Mouse (Mus musculus) lung, embryonic 14.5 days (tissue): ENCODE results near the gene Cerk. TPM values are rescaled to one million over a fixed set of nuclear protein-coding genes. Genes with fewer than 3 reads are reported as not detected.

Experiments used
- ATAC-seq: fragments of 200-750 bp; cut with Nextera tagmentation; 2 replicates; pipeline ENCODE4 v1.8.0; 2017; ENCODE audit warnings: mild to moderate bottlenecking, moderate TSS enrichment, moderate library complexity; ENCODE audit not compliant: insufficient read depth
- DNase-seq: peaks from one replicate; pipeline ENCODE4 v3.0.0-alpha.2; 2015
- H3K27ac ChIP-seq: fragments of 300-500 bp; sonication (generic); 2 replicates; pipeline ENCODE4 v1.5.1; 2014; ENCODE audit warnings: low read depth, mild to moderate bottlenecking, moderate library complexity
- H3K27me3 ChIP-seq: fragments of 300-500 bp; sonication (generic); 2 replicates; pipeline ENCODE4 v1.6.1; 2014; ENCODE audit warnings: low read length, control low read depth; ENCODE audit not compliant: insufficient read depth
- H3K36me3 ChIP-seq: fragments of 300-500 bp; sonication (generic); 2 replicates; pipeline ENCODE4 v1.6.1; 2014; ENCODE audit warnings: control low read depth; ENCODE audit not compliant: insufficient read depth
- H3K4me1 ChIP-seq: fragments of 300-500 bp; sonication (generic); 2 replicates; pipeline ENCODE4 v1.6.1; 2014; ENCODE audit warnings: antibody characterized with exemption, control low read depth; ENCODE audit not compliant: insufficient read depth
- H3K4me2 ChIP-seq: fragments of 300-500 bp; sonication (generic); 2 replicates; pipeline ENCODE4 v1.6.1; 2014; ENCODE audit warnings: mild to moderate bottlenecking
- H3K4me3 ChIP-seq: fragments of 300-500 bp; sonication (generic); 2 replicates; pipeline ENCODE4 v1.5.1; 2014; ENCODE audit warnings: low read depth, low read length
- H3K9ac ChIP-seq: fragments of 300-500 bp; sonication (generic); 2 replicates; pipeline ENCODE4 v1.6.1; 2014
- H3K9me3 ChIP-seq: fragments of 300-500 bp; sonication (generic); 2 replicates; pipeline ENCODE4 v1.6.1; 2016; ENCODE audit warnings: low read depth, low read length, control low read depth
- CTCF ChIP-seq: IDR thresholded peaks from 2 replicates; pipeline ENCODE4 v1.5.1; 2016; ENCODE audit warnings: antibody characterized with exemption, low read depth
- WGBS: fragments of 180-500 bp; shearing (Covaris S2); extraction: QIAGEN DNeasy Blood & Tissue Kit; methylation state at CpG from one replicate; pipeline ENCODE4 v1.1.7; 2014; 5-methylcytosine and 5-hydroxymethylcytosine counted together
- polyA plus RNA-seq: library from polyadenylated mRNA; unstranded; fragments of >200 nt; fragmentation: Nextera tagmentation; extraction: Ambion mirVana; gene quantifications from 2 replicates; pipeline ENCODE4 v1.2.1, GENCODE M21; 2014

The Cerk gene
- polyA plus RNA-seq, 1 experiment from 2014 or later, result 34.2 TPM

GRCm38 (mm10) chr15:86173136-86173985, 12.6 kb downstream of the Cerk start:
- H3K27ac ChIP-seq, result no peak overlapping the region; the same call in 1 of the 2 replicates
- H3K36me3 ChIP-seq, result no peaks in the 10 kb centered on the region
- H3K4me3 ChIP-seq, result no peak overlapping the region
- H3K4me2 ChIP-seq, result no peak overlapping the region
- TF ChIP-seq CTCF, result no peak
- 35% methylated on average over 16 of the region's 16 CpGs for WGBS
- no peaks in the 10 kb centered on the region for H3K27me3 ChIP-seq
- H3K4me1 ChIP-seq, result peaks cover 24% of the 10 kb centered on the region
- H3K9ac ChIP-seq, result no peak overlapping the region
- DNase-seq (peak; percentile 48), ATAC-seq (no peak)
- H3K9me3 ChIP-seq, result no peaks in the 10 kb centered on the region

DNA sequence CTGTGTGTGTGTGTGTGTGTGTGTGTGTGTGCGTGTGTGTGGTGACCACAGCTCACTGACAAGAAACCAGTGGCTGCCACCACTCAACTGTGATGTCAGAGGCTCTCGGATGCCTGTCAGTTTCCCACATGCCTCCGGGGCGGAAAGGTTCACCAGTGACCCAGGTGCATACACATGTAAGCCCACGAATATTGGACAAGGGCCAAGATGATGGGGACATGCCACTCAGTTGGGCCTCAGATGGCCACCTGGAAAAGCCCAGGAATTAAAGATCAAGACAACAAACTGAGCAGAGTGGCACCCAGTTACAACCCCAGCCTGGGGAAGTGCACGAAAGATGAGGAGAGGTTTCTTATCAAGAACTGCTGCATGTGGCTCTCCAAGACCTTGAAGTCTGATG, 13.4 kb downstream of the Cerk start:
- peaks cover 24% of the 10 kb centered on the region for H3K4me1 ChIP-seq
- H3K36me3 ChIP-seq, result no peaks in the 10 kb centered on the region
- no peak overlapping the region for H3K4me3 ChIP-seq
- no peaks in the 10 kb centered on the region for H3K27me3 ChIP-seq
- H3K9ac ChIP-seq, result no peak overlapping the region
- no peak for DNase-seq
- no peak overlapping the region for H3K27ac ChIP-seq
- no peaks in the 10 kb centered on the region for H3K9me3 ChIP-seq
- WGBS, result 61% methylated on average over 6 of the region's 6 CpGs
- ATAC-seq, result no peak
- no peak for TF ChIP-seq CTCF
- H3K4me2 ChIP-seq, result no peak overlapping the region

GRCm38 (mm10) chr15:86172124-86172523, 13.8 kb downstream of the Cerk start:
- no peak for DNase-seq
- Histone ChIP-seq H3K4me2 (no peak overlapping the region), H3K4me1 (peaks cover 22% of the 10 kb centered on the region), H3K36me3 (no peaks in the 10 kb centered on the region), H3K27me3 (no peaks in the 10 kb centered on the region), H3K9me3 (no peaks in the 10 kb centered on the region), H3K27ac (no peak overlapping the region), H3K9ac (no peak overlapping the region), H3K4me3 (no peak overlapping the region)
- WGBS, result 37% methylated on average over 3 of the region's 3 CpGs
- no peak for TF ChIP-seq CTCF
- no peak for ATAC-seq

- DNase-seq, result no peak
- Histone ChIP-seq H3K9ac (no peak overlapping the region), H3K4me3 (no peak overlapping the region), H3K27ac (no peak overlapping the region), H3K4me2 (no peak overlapping the region), H3K36me3 (no peaks in the 10 kb centered on the region), H3K4me1 (peaks cover 14% of the 10 kb centered on the region), H3K9me3 (no peaks in the 10 kb centered on the region), H3K27me3 (no peaks in the 10 kb centered on the region)
- no peak for TF ChIP-seq CTCF
- ATAC-seq, result no peak
- WGBS, result 71% methylated on average over 12 of the region's 12 CpGs
Observed at GRCm38 (mm10) chr15:86171316-86171715, 14.6 kb downstream of the Cerk start.

GRCm38 (mm10) chr15:86169817-86170110, 16.2 kb downstream of the Cerk start:
- DNase-seq (peak; percentile 42), ATAC-seq (peak; percentile 28; the same call in 1 of the 2 replicates)
- no peak for TF ChIP-seq CTCF
- no peaks in the 10 kb centered on the region for H3K9me3 ChIP-seq
- H3K27me3 ChIP-seq, result no peaks in the 10 kb centered on the region
- H3K9ac ChIP-seq, result no peak overlapping the region
- H3K27ac ChIP-seq, result peak overlapping the region; percentile 61; the same call in 1 of the 2 replicates
- WGBS, result 63% methylated on average over 4 of the region's 4 CpGs
- H3K4me3 ChIP-seq, result no peak overlapping the region
- no peak overlapping the region for H3K4me2 ChIP-seq
- peaks cover 2% of the 10 kb centered on the region for H3K36me3 ChIP-seq
- peaks cover 10% of the 10 kb centered on the region; the same call in 1 of the 2 replicates for H3K4me1 ChIP-seq

DNA sequence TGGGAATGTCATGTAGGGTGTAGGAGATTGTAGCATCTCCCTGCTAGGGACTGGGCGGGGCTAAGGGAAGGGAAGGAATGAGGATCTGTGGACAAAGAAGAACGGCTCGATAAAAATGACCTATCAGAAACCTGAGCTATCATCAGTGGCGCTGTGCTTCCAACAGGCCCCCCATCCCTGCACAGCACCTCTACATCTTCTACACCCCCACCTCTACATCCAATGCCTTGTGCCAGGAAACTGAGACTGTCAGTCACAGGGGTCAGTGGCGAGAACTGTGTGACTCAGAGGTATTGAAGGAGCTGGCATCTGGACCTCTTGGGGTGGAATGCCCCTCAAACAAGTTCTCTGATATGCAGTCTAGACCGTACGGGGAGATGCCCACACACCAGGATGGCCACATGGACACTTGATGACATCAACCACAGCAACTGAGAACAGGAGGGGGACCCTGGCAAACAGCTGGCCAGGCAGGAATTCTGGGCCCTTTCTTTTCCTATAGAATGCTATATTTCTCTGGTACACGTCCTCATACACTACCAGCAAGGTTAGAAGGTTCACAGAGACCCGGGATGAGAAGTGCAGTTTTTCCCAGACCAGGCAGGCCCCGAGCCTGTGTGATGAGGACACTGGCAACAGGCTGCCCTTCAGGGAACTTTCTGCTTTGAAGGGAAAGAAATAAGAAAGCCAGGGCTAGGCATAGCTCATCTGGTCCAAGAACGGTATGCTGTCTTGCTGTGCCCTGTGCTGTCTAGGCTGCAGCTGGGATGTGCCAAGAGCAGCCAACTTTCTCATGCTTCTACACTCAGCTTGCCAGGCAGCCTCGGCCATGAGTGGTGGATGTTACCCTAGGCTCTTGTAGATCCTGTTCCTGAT, 16.8 kb downstream of the Cerk start:
- Histone ChIP-seq H3K36me3 (peaks cover 5% of the 10 kb centered on the region), H3K9ac (no peak overlapping the region), H3K27me3 (no peaks in the 10 kb centered on the region), H3K4me3 (no peak overlapping the region), H3K4me2 (no peak overlapping the region), H3K9me3 (no peaks in the 10 kb centered on the region), H3K4me1 (peaks cover 9% of the 10 kb centered on the region; the same call in 1 of the 2 replicates), H3K27ac (peak overlapping the region; percentile 61; the same call in 1 of the 2 replicates)
- WGBS, result 68% methylated on average over 12 of the region's 12 CpGs
- DNase-seq, result no peak
- ATAC-seq, result peak; percentile 8; the same call in 1 of the 2 replicates
- no peak for TF ChIP-seq CTCF

GRCm38 (mm10) chr15:86168505-86168867, 17.5 kb downstream of the Cerk start:
- ATAC-seq (peak; percentile 33), DNase-seq (peak; percentile 59)
- Histone ChIP-seq H3K27ac (0 out of 2 replicates have a peak overlapping the region, but pooled peaks have one; percentile 15), H3K9me3 (no peaks in the 10 kb centered on the region), H3K27me3 (no peaks in the 10 kb centered on the region), H3K4me1 (peaks cover 6% of the 10 kb centered on the region; the same call in 1 of the 2 replicates), H3K4me2 (no peak overlapping the region), H3K9ac (no peak overlapping the region), H3K4me3 (no peak overlapping the region), H3K36me3 (peaks cover 11% of the 10 kb centered on the region)
- WGBS, result 44% methylated on average over 7 of the region's 7 CpGs
- TF ChIP-seq CTCF, result no peak
